Mouse (Mus musculus): ENCODE data around the gene Ints11. TPM values are rescaled to one million over a fixed set of nuclear protein-coding genes. Genes with fewer than 3 reads are reported as not detected.

Gene Ints11
- polyA plus RNA-seq (2021; fragmentation: Nextera tagmentation): 35.4 and 38.5 TPM in 2 replicates
- long read RNA-seq, experiment 1, transcript Ints11-201 (17 exons, 2,368 nt): major isoform, 76 of 99 reads
- long read RNA-seq, experiment 1, partial matches to known transcripts: 6 of 99 reads
- long read RNA-seq, experiment 1, other reads (novel, unspliced or antisense): 17 of 99 reads
- long read RNA-seq, experiment 2, transcript Ints11-201 (17 exons, 2,368 nt): major isoform, 261 of 319 reads
- long read RNA-seq, experiment 2, partial matches to known transcripts: 4 of 319 reads
- long read RNA-seq, experiment 2, other reads (novel, unspliced or antisense): 54 of 319 reads

GRCm38 (mm10) chr4:155869317-155870033, at the start of gene Ints11, which contains the start of gene Cptp:
Ints11 (plus strand) TSS chr4:155869546.
Cptp (minus strand) TSS chr4:155869440.

GRCm38 (mm10) chr4:155831205-155831766, 38.1 kb upstream of the Ints11 start, which contains the start of gene Aurkaip1:
Aurkaip1 (plus strand) TSS chr4:155831272.

GRCm38 (mm10) chr4:155839483-155839910, 29.8 kb upstream of the Ints11 start, which contains the start of gene Mxra8:
Mxra8 (plus strand) TSS chr4:155839680.

GRCm38 (mm10) chr4:155846871-155847578, 22.3 kb upstream of the Ints11 start, which contains the start of gene Dvl1:
Dvl1 (plus strand) TSS chr4:155847402.

GRCm38 (mm10) chr4:155863001-155863400, 6.3 kb upstream of the Ints11 start, which contains the start of gene Tas1r3:
Tas1r3 (minus strand) TSS chr4:155863362.

GRCm38 (mm10) chr4:155891551-155892001, 22.2 kb downstream of the Ints11 start, which contains the start of the genes Pusl1 and Acap3:
Pusl1 (minus strand) TSS chr4:155891781.
Acap3 (plus strand) TSS chr4:155891822.

Small RNA genes within 50 kb of the gene (microRNA-seq; reads per million reads assigned to microRNA genes)
- not detected for gene Gm22991

Other genes with a start within 250 kb of the Ints11 start
- gene Cdk11b, start 244.7 kb upstream of the Ints11 start, polyA plus RNA-seq (2021; fragmentation: Nextera tagmentation): 35.4 and 39.2 TPM in 2 replicates
- gene Gm10563, start 224.1 kb upstream of the Ints11 start, polyA plus RNA-seq (2021; fragmentation: Nextera tagmentation): not detected in 2 replicates
- gene Mmp23, start 216.2 kb upstream of the Ints11 start, polyA plus RNA-seq (2021; fragmentation: Nextera tagmentation): 0.45 and 0.87 TPM in 2 replicates
- 14.8 and 16.5 TPM in 2 replicates for gene Mib2, start 200.3 kb upstream of the Ints11 start, polyA plus RNA-seq (2021; fragmentation: Nextera tagmentation)
- 10.0 and 11.8 TPM in 2 replicates for gene Fndc10, start 175.2 kb upstream of the Ints11 start, polyA plus RNA-seq (2021; fragmentation: Nextera tagmentation)
- gene Ssu72, start 164.7 kb upstream of the Ints11 start, polyA plus RNA-seq (2021; fragmentation: Nextera tagmentation): 201 and 210 TPM in 2 replicates
- gene Tmem240, start 134.7 kb upstream of the Ints11 start, polyA plus RNA-seq (2021; fragmentation: Nextera tagmentation): 2.4 and 2.9 TPM in 2 replicates
- 28.5 and 32.9 TPM in 2 replicates for gene Atad3a, start 108.5 kb upstream of the Ints11 start, polyA plus RNA-seq (2021; fragmentation: Nextera tagmentation)
- 14.0 and 15.3 TPM in 2 replicates for gene Vwa1, start 94.8 kb upstream of the Ints11 start, polyA plus RNA-seq (2021; fragmentation: Nextera tagmentation)
- 10.0 and 10.7 TPM in 2 replicates for gene Tmem88b, start 83.7 kb upstream of the Ints11 start, polyA plus RNA-seq (2021; fragmentation: Nextera tagmentation)
- 0.19 TPM in 1 of 2 replicates, not detected in the other for gene Ankrd65, start 79.1 kb upstream of the Ints11 start, polyA plus RNA-seq (2021; fragmentation: Nextera tagmentation)
- gene Mrpl20, start 66.7 kb upstream of the Ints11 start, polyA plus RNA-seq (2021; fragmentation: Nextera tagmentation): 367 and 368 TPM in 2 replicates
- gene Ccnl2, start 57.1 kb upstream of the Ints11 start, polyA plus RNA-seq (2021; fragmentation: Nextera tagmentation): 23.5 and 25.2 TPM in 2 replicates
- gene Aurkaip1, start 38.3 kb upstream of the Ints11 start, polyA plus RNA-seq (2021; fragmentation: Nextera tagmentation): 269 and 273 TPM in 2 replicates
- 6.7 and 11.4 TPM in 2 replicates for gene Mxra8, start 29.9 kb upstream of the Ints11 start, polyA plus RNA-seq (2021; fragmentation: Nextera tagmentation)
- 4.7 TPM in 2 replicates for gene Dvl1, start 22.1 kb upstream of the Ints11 start, polyA plus RNA-seq (2021; fragmentation: Nextera tagmentation)
- gene Tas1r3, start 6.2 kb upstream of the Ints11 start, polyA plus RNA-seq (2021; fragmentation: Nextera tagmentation): 0.05 and 0.08 TPM in 2 replicates
- 14.0 and 15.0 TPM in 2 replicates for gene Cptp, start 106 bp upstream of the Ints11 start, polyA plus RNA-seq (2021; fragmentation: Nextera tagmentation)
- gene Pusl1, start 22.2 kb downstream of the Ints11 start, polyA plus RNA-seq (2021; fragmentation: Nextera tagmentation): 45.2 and 57.4 TPM in 2 replicates
- 25.0 and 25.7 TPM in 2 replicates for gene Acap3, start 22.3 kb downstream of the Ints11 start, polyA plus RNA-seq (2021; fragmentation: Nextera tagmentation)
- 39.1 and 45.7 TPM in 2 replicates for gene Ube2j2, start 74.3 kb downstream of the Ints11 start, polyA plus RNA-seq (2021; fragmentation: Nextera tagmentation)
- 24.1 and 39.1 TPM in 2 replicates for gene C1qtnf12, start 92.8 kb downstream of the Ints11 start, polyA plus RNA-seq (2021; fragmentation: Nextera tagmentation)
- 22.8 and 23.7 TPM in 2 replicates for gene B3galt6, start 123.1 kb downstream of the Ints11 start, polyA plus RNA-seq (2021; fragmentation: Nextera tagmentation)
- gene Sdf4, start 123.3 kb downstream of the Ints11 start, polyA plus RNA-seq (2021; fragmentation: Nextera tagmentation): 149 and 160 TPM in 2 replicates
- not detected in 2 replicates for gene Tnfrsf4, start 144.3 kb downstream of the Ints11 start, polyA plus RNA-seq (2021; fragmentation: Nextera tagmentation)
- gene Tnfrsf18, start 156.6 kb downstream of the Ints11 start, polyA plus RNA-seq (2021; fragmentation: Nextera tagmentation): 0.21 and 0.23 TPM in 2 replicates
- 0.19 and 0.30 TPM in 2 replicates for gene Ttll10, start 189.9 kb downstream of the Ints11 start, polyA plus RNA-seq (2021; fragmentation: Nextera tagmentation)
- gene 9430015G10Rik, start 240.4 kb downstream of the Ints11 start, polyA plus RNA-seq (2021; fragmentation: Nextera tagmentation): 5.7 and 6.6 TPM in 2 replicates

All from layer of hippocampus, adult 6 months (tissue).